Mouse (Mus musculus) retina, adult 2 months (tissue): ENCODE results near the gene Card19.

Experiments used
- DNase-seq: peaks from one replicate; pipeline ENCODE4 v3.0.0-alpha.2; 2012; ENCODE audit warnings: low read depth, low spot score

Card19 gene

DNA sequence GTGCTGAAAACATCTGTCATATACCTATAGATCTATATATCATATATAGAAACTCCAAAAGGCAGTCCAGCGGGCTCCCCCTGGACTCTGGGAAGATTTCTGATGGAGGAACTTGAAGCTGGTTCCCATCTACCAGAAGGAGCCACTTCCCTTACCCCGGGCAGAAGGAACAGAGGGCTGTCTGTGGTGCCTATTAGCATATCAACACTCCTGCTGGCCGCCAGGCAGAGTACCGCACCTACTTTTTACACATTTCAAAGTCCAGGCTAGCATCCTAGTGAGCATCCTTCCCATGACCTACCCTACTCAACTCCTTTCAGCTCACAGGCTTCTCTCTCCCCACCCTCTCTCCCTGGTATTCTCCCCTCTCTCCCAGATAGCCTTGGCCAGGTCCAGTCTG, 9.8 kb upstream of the Card19 start:
- DNase-seq, result no peak

DNA sequence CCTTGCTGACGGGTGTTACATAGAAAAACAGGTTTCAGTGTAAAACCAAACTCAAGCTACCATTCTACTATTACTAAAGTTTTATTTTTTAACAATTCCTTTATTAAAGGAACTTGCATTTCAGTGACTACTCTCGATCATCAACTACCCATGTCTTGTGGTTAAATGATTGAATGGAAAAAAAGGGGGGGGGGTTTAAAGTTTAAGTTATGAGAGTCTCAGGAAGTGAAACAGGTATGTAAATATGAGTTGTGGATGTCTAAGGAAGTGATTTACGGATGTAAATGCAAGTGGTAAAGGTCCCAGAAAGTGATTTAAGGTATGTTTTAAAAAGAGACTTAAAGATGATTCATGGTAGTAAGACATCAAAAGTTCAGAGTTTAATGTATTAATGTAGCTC, 9.3 kb upstream of the Card19 start:
- DNase-seq, result no peak

DNA sequence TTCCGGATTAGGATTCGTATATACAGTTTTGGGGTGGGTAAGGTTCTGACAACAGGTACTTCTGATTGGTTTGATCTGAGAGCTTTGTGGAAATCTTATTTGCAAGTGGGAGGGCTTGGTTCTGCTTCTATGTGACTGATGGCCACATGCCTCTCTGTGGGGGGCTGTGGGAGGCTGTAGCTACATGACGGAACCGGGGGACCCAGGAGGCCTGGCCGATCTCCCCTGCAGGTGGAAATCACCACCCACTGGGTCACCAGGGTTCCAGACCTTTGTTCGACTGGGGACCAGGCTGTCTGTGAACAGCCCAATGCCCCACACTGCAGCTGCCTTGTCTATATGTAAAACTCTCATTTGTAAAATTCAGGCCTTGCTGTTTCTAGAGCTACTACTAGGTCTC, 8.9 kb upstream of the Card19 start:
- DNase-seq, result no peak

DNA sequence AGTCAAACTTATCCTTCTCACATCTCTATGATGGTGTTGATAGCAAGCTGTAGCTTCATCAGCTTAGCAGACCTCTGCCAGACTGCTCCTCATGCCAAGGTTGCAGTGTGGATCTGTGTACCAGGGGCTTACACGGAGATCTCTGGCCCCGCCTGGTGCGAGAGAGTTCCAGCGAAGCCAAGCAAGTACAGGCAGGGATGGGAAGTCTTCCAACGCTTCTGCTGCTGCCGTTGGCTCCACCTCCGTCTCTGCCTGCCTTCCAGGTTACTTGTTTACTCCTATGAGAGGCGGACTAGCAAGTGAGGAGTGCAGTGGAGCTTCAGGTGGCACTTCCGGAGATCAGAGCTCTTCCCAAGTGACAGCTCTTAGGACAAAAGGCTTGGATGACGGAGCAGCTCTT, 8.5 kb upstream of the Card19 start:
- DNase-seq, result no peak

DNA sequence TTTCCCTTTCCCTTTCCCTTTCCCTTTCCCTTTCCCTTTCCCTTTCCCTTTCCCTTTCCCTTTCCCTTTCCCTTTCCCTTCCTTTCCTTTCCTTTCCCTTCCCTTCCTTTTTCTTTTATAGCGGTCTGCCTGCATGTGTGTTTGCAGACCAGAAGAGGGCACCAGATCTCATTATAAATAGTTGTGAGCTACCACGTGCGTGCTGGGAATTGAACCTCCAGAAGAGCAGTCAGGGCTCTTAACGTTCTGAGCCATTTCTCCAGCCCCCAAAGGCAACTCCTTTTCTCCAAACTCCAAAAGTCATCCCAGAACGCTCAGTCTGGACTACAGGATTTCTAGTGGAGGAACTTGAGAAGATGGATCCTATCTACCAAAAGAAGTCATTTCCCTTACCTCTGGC, 5.1 kb upstream of the Card19 start:
- DNase-seq, result no peak

DNA sequence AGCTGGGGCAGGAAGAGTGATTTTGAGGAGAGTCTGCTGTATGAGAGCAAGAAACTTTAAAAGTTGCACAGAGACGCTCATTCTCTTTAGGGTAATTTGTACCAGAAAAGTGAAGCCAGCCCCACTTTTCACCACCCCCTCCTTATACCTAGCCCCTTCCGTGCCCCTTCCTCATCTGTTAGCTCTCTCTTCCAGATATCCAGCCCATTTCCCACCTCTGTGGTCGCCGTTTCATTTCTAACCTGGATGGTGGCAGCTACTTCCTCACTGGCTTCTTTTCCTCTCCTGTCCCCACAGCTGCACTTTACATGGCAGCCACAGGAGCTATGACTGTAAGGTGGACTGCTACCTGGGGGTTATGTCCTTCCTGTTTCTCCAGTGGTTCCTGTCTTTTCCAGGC, 3.5 kb upstream of the Card19 start:
- DNase-seq, result no peak

DNA sequence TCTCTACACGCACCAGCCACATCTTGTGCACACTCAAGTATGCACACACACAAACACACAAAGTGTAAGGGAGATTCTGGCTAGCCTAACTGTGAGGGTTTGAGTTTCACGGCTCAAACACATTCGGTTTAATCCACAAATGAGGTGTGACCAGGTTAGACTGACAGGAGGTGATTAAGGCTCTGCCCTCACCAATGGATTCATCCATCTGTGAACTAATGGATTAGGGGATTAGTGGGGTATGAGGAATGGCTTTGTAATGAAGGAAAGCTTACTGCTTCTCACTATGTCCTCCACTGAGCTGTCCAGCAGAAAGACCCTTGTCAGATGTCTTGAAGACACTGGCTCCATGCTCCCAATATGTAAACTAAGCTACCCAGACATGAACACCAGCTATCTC, 2.8 kb upstream of the Card19 start:
- peak; percentile 61 for DNase-seq

DNA sequence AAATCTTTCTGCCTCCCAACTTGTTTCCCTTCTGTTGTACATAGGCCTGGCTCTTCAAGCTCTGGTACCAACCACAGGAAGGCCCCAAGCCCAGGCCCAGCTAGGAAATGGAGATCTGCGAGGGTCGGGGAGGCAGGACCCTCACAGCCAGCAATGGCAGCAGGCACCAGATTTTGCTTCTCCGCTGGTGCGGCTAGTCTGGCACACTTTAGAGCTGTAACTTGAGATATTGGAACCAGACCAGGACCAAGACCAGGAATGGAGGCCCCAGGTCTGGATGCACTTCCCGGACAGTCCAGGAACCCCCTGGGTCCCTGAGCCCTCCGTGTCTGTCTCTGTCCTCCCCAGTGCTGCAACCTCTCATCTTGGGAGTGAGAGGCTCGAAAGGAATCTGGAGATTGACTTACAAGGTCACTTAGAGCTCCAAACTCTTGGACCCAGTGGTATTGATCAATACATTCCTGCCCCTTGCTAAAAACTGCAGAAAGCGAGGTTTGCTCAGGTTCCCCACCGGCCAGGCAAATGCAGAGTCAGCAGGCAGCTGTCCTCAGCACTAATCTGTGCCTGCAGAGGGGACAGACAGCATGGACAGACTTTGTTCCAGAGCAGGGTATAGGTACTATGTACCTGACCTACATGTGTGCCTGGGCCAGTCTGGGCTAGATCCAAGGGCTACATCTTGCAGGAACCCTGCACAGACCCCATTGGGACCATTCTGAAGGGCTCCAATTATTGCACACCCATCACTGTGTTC, 1.1 kb upstream of the Card19 start:
- DNase-seq, result no peak

DNA sequence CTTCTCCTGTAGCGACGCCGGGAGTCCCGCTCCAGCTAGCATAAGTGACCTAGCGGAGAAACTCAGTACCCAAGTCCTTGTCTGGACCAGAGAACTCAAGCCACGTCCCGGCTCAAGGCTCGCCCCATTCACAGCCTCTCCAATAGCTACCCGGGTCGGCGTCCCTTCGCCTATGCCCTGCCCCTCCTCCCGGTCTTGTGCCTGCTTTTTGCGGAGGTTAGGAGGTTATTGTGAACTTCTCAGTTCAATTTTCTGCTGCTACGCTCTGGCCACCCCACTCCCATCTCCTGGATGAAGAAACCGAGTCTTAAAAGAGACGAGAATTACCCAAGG, 349 bp upstream of the Card19 start:
- no peak for DNase-seq

DNA sequence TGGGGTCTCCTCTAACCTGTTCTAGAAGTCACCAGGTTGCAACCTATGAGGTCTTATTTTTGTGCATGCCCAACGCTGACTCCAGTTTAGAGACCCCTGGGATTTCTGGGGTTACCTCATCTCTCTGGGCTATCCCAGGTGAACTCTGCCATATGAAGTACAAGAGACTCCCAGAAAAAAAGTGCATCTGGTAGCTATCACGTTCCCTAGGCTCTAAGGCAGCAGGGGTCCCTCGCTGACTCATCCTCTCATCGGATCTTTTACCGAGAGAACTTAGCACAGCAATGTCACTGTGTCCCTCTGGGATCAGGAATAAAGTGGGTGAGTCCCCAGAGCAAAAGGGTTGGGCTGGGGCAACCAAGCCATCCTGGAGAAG, 721 bp downstream of the Card19 start:
- DNase-seq, result no peak

DNA sequence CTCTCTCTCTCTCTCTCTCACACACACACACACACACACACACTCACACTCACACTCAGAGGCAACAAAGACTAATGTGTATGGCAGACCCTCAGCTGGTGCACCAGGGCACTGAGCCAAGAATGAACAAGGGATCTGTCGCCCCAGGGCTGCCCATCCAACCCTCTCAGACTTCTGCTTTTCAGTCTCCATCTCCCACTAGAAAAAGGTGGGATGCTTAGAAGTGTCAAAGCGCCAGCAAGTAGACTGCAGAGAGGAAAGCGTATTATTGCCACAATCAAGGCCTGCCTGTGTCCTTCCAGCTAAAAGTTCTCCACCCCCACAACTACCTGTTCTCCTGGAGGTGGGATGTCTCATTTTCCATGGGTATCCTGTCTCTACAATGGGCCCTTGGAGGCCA, 1.4 kb downstream of the Card19 start:
- no peak for DNase-seq

DNA sequence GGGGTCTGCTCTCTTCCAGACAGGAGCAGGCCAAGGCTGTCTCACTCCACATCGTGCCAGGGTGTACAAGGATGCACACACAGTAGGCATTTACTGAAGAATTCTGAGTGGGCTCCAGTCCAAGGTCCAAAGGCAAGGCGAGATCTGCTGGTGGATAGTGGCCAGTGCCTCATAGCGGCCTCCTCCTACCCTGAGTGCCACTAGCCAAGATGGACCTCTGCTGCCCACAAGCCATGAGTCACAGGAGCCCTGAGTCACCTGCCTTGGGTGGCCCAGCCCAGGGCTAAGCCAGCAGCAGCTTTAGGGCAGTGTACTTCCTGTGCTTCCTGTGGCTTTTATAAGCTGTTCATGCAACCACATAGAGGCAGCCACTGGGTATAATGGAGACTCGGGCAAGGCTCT, 2.3 kb downstream of the Card19 start:
- DNase-seq, result no peak

DNA sequence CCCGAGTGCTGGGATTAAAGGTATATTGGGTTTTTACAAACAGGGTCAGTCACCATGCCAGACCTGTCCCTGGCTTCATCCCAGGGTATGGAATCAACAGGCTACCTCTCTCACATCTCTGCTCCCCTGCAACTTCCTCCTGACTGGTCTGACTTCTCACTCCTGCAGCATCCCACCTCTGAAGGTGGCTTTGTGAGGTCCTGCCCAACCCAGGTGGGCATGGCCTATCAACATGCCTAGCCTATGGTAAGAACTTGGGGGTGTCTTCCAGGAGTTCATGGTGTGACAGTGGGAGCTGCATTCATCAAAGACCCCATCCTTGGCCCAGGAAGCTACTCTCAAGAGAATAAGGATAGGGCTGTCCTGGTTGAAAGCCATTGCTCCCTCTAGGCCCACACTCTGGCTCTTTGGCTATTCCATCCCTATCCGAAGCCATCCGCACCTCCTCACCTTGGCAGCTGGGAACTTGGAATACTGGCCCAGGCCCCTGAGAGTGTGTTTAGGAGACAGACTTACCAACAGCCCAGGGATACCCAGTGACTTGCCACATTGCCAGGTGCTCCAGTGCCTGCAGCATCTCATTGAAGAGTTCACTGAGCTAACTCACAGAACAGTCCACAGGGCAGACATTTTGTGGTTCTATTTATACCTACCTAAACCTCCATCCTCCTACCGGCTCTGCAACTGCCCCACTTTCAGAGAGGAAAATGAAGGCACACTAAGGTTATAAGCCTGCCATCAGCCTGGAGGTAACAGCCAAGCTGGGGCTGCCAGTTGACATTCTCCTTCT, 2.9 kb downstream of the Card19 start:
- DNase-seq, result no peak

DNA sequence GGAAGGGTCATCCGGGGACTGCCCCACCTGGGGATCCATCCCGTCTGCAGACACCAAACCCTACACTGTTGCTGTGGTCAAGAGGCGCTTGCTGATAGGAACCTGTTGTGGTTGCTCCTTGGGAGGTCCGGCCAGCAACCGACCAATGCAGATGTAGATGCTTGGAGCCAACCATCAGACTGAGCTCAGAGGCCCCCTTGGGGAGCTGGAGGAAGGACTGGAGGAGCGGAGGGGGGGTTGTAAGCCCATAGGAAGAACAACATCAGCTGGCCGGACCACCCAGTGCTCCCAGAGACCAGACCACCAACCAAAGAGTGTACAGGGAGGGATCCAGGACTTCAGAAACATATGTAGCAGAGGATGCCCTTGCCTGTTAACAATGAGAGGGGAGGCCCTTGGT, 6.5 kb downstream of the Card19 start:
- no peak for DNase-seq

DNA sequence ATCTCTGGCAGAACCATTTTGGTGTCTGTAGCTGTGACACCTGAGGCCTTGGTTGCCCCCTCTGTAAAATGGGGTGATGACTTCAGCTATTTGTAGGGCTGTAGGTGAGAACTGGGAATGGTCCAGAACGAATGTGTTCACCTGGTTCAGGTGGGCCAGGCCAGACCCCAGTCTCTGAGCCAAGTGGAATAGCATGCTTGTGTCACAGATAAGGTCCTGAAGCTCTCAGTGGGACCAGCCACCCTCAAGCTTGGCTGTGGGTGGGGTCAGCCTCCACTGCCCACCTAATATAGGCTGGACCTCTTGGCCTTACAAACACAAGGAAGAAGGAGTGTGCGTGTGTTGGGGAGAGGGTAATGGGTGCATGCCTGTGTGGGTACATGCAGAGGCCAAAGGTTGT, 9.5 kb downstream of the Card19 start:
- no peak for DNase-seq

DNA sequence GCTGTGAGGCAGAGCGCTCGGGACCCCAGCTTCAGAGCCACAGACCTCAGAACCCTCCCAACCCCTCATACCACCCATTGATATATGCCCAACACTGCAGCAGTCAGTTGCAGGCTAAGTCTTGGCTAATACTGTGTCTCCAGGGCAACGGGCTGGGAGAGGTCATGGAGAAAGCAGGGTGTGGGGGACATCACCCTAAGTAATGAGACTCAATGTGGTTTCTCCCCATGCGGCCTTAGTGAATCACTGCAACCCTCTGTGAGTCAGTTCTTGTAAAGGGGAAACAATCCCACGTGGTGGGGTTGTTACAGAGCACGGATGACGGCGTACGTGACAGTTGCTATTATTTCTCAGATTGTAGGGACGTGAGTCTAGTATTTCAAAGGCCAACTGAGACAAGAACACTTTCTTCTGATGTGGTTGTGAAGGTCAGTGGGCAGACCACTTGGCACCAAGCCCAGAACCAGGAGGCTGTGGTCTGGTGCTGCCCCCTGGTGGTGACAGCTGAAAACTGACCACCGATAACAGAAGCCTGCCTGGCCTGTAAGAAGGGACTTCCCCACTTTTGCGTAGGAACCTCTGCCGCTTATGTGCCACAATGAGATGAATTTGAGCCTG, 10.3 kb downstream of the Card19 start:
- DNase-seq, result peak; percentile 52

DNA sequence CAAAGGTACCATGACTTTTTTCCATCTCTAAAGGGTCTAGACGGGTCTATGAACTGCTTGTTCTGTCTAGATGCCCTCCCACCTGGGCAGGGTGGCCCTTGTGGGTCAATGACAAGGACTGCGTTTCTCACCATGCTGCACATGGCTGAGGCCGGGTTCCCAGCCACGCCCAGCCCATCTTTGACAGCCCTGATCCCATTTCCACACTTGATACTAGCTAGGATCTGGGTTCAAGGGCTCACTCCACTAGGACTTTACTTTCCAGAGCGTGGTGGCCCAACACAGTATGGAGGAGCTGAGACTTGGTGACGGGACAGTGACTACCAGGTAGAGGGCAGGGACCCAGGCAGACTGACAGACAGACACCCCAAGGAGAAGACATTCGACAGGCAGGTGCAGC, 13.3 kb downstream of the Card19 start:
- no peak for DNase-seq

DNA sequence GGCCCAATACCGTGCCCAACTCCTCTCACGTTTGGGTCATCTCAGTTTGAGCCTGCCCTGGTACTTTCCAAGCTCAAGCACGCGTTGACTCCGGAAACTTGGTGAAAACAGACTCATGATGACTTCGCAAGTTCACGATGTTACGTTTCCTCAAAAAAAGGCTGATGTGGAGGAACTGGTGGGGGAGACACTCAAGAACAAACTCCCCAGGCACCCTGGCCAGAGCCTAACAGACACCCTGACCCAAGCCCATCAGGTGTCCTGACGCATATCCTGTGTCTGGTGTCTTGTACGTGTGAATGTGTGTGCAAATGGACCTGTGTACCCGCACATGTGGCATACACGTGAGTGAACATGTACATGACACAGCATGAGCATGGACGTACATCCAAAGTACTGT, 15.1 kb downstream of the Card19 start:
- DNase-seq, result no peak

DNA sequence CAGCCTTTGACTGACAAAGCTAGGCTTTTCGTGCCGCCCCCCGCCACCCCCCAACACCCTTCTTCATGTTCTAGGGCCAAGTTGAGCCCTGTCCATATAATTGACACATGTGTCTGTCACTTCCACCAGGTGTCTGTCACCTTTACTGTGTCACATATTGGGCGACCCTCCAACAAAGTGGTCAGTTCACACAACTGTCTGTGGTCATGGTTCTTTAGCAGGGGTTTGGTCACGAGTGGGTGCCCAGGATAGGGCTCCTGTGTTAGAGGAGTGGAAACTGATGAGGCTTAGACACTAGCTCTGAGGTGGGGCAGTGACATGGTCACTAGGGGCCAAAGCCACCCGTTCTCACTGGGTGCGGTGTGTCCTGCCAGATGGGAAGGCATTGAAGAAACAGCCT, 15.9 kb downstream of the Card19 start:
- DNase-seq, result no peak

DNA sequence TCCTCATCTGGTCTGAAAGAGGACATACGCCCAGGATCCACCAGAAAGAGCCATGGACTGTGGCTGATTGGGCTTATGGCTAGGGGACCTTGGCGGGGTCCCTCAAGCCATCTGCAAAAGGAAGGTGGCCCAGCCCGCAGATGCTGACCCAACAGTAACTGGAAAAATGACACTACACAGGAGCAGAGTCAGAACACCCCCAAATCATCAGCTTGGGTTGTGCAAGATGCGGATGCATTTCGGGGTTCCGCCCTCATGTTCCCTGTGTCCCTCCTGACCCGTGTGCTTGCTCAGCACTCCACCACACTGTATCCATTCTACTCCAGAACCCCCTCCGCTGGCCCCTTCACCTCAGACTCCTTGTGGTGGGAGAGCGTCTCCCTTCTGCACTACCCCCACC, 17.1 kb downstream of the Card19 start:
- no peak for DNase-seq

DNA sequence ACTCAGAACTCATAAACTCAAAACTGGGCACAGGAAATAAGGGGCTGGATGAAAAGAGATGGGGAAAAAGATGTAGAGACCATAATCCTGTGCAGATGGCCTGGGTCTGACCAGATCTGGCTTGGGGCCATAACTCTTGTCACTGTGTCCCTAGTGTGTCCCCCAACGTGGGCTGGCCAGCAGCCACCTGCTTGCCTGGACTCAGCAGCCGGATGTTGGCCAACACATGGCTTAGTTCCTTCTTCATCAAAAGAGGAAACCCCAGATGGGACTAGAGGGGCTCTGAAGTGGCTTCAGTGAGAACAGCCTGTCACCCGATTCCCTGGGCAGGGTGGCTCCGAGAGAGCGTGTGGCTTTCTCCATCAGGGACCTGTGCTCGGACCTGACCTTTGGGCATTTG, 19.1 kb downstream of the Card19 start:
- DNase-seq, result no peak

DNA sequence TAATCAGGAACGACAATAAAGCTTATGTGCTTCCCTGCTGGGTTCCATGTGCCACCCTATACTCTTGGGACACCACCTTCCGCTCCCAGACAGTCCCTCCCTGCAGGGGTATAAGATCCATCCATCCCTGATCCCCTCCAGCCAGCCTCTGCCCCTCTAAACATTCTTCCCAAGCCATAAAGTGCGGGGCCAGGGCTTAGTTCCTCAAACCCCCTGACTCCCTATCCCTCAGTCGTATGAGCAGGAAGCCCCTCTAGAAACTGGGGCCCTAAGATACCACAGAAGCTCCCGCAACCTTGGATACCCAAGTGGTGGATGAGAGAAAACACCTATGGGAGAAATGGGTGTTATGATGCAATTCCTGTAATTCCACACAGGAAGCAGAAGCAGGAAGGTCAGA, 19.6 kb downstream of the Card19 start:
- DNase-seq, result no peak

DNA sequence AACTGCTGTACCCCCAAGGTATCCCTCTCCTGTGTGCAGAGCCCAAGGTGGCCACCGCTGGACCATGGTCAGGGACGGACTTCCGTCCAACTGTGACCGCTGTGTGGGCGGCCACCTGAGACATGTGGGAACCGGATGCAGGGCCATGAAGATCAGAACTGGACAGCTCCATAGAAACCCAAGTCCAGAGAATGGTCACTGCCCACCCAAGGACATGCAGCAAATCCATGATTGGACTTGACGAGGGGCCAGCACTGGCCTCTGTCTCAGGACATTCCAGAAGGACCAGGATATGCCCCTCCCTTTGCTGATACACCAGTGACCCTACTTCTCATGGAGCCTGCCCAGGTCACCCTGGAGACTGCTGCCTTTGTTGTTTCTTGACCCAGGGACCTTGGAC, 20.2 kb downstream of the Card19 start:
- no peak for DNase-seq
